Mouse (Mus musculus) gastrocnemius, adult 2 months (tissue): ENCODE results near the gene Rad51d. TPM values are rescaled to one million over a fixed set of nuclear protein-coding genes. Genes with fewer than 3 reads are reported as not detected.
A peak's percentile ranks its signal among the peaks of the same experiment; 100 is the strongest.
"Not testable (repeated sequence)": the region's sequence is repeated elsewhere in the genome, so short reads cannot be mapped to it uniquely, and the experiment has no call there.

Source experiments
- DNase-seq: peaks from one replicate; pipeline ENCODE4 v3.0.0; 2022
- H3K27ac ChIP-seq: fragments of 200-600 bp; 2 replicates; pipeline ENCODE4 v1.8.1; 2022; ENCODE audit warnings: mild to moderate bottlenecking
- H3K4me3 ChIP-seq: fragments of 200-600 bp; 2 replicates; pipeline ENCODE4 v1.8.1; 2022; ENCODE audit warnings: mild to moderate bottlenecking, moderate library complexity
- CTCF ChIP-seq: fragments of 200-600 bp; IDR thresholded peaks from 2 replicates; pipeline ENCODE4 v1.8.1; 2022; ENCODE audit warnings: antibody characterized with exemption, mild to moderate bottlenecking, moderate library complexity
- intact Hi-C: fragments of 180-260 bp; cut with DNase I; formaldehyde crosslinking; loops from one replicate; pipeline ENCODE4 v1.15.1; 2025
- total RNA-seq, 2 experiments: library from RNA; stranded (reverse); gene quantifications; 2 replicates each; pipeline ENCODE4 v1.2.3; 2021

Rad51d gene
- total RNA-seq, 2 experiments from 2014 or later: 2.7 to 3.6 TPM

DNA sequence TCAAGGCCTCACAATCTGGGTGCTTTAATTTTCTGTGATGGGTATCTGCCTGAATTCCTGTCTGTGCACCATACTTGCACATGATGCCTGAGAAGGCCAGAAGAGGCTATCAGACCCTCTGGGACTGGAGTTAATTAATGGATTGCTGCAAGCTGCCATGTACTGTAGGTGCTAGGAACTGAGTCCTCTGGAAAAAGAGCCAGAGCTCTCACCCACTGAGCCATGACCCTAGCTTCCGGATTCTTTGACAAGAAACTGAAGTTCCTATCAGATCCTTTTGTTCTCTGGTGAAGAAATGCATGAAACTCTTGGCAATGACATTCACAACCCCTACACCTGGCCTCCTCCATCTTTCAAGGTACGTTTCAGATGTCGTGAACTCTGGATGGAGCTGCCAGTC, 43.5 kb downstream of the Rad51d start:
- TF ChIP-seq CTCF: no peak
- intact Hi-C loops: no loop called here
- DNase-seq: no peak
- H3K27ac ChIP-seq: no peak overlapping the region
- H3K4me3 ChIP-seq: no peak overlapping the region

DNA sequence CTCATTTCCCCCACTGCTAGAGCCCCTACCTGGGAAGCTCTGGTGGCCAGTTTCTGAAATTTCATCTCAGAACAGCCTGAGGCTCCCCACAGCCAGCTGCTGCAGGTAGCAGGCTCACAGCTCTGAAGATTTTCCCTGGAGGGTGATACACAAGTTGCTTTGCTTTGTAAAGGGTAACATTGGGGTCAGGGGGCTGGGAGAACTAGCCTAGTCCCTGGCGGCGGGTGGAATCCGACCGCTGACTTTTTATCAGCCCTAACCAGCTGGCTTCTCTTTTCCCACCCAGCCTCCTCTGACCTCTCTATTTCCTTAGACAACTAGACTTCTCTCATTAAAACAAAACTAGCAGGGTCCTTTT, 44.4 kb downstream of the Rad51d start:
- Histone ChIP-seq H3K4me3 (peak overlapping the region; percentile 74), H3K27ac (peak overlapping the region; percentile 92)
- TF ChIP-seq CTCF: no peak
- intact Hi-C loops: no loop called here
- no peak for DNase-seq

DNA sequence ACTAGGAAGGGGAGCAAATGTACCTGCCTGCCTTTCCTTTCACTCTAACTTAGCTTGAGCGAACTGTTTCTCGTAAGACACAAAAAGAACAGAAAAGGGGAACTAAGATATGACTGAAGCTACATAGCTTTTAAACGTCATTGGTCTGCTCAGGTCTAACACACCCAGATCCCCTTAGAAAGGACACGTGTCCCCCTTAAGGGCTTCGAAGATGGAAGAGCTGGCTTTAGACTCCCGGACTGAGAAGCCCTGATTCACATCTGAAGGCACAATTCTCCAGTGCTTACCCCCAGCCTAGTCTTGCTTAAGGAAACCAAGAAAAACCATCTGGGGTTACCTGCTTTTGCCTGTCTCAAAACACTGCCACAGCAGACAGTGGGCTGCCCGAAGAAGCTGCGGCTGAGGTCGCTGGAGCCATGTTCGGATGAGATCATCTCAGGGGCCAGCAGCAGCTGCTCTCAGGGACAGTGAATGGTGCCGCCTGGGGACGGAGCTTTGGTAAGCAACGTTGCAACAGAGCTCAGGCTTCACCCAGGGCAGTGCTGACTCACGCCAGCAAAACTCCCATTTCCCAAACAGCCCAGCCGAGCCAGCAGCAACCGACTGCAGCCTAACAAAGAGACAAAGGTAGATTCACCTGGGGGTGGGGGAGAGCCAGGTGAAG, 44.9 kb downstream of the Rad51d start:
- intact Hi-C loops: loop anchor here (1.0 kb wide), 1 partner anchor 26 kb away; the partner anchor contains the start of gene Rffl
- Histone ChIP-seq H3K27ac (peak overlapping the region; percentile 92), H3K4me3 (peak overlapping the region; percentile 74)
- peak; percentile 44 for TF ChIP-seq CTCF
- DNase-seq: peak; percentile 88

DNA sequence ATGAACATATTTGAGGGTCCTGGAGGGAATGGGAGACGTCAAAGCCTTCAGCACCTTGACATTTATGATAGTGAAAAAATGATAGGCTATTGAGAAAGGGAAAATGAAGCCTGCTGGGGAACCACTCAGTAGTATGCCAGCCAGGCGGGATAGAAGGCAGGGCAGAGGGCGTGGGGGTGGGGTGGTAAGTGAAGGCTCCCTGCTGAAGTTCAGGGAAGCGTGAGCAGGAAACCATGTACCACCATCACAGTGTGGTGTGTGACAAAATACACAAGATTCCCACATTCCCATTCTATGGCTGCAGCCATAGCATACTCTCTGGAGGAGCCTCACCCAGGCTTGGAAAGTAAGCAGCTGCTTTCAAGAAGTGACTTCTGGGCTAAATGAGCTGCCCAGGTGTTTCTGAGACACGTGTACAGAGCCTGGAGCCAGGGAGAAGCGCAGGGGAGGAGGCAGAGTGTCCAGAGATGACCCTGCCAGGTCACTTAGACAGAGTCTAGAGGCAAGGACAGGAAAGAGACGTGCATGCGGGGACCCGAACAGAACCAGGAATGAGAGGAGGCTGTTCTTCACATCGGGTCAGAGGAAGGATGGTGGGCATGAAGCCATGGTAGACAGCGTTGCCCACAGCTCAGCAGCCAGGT, 45.5 kb downstream of the Rad51d start:
- intact Hi-C loops: loop anchor here (1.0 kb wide), 1 partner anchor 26 kb away; the partner anchor contains the start of gene Rffl
- no peak for TF ChIP-seq CTCF
- Histone ChIP-seq H3K4me3 (peak overlapping the region; percentile 74), H3K27ac (peak overlapping the region; percentile 92)
- peak; percentile 51 for DNase-seq

DNA sequence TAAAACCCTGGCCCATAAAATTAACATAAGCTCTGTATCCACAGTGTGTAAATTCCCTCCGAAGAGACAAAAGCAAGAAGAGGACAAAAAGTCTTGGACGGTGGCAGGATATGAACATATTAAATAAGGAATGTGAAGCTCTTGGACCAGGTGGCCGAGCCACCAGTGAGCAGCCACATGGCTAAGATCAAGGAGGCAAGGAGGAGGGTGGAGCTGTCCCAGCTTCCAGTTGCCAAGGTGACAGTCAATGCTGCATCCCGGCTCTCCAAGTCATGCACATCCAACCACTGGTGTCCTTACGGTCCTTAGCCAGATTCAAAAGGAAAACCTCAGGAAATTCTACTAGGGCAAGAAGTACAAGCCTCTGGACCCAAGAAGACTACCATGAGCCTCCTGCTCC, 51.9 kb downstream of the Rad51d start:
- Histone ChIP-seq H3K27ac (peak overlapping the region; percentile 41), H3K4me3 (no peak overlapping the region)
- TF ChIP-seq CTCF: no peak
- intact Hi-C loops: no loop called here
- DNase-seq: no peak

DNA sequence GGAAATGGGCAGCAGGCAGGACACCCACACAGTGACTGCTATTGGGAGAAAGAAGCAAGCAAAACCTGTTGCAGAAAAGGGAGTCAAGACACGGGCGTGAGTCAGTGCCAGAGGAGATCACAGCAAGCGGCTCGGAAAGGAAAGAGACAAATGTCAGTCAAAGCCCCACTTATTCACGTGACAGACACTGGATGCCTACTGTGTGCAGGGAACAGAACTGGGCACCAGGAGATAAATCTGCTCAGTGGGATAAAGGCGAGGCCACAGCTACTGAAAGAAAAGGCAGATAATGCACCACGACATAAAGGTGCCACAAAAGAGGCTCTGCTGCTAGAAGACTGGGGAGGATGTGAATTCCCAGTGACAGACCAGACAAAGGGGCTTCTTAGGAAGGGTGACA, 52.6 kb downstream of the Rad51d start:
- intact Hi-C loops: no loop called here
- no peak for TF ChIP-seq CTCF
- no peak for DNase-seq
- H3K4me3 ChIP-seq: no peak overlapping the region
- peak overlapping the region; percentile 41 for H3K27ac ChIP-seq

DNA sequence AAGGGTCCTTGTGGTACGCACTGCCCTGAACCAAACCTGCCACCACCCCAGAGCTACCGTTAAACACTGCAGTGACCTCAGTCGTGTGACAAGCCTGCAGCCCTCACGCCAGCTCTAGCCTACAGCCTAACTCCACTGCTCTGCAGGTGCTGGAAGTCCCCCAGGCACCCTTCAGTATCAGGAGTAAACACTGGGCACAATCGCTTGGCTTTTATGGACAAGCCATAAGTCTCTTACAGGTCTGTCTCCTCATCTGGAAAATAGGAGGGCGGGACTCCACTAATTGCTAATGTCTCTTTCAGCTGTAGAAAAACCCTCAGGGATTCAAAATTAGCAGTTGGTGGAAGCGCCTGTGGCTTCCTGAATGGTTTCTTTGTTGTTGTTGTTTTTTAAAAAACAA, 53.2 kb downstream of the Rad51d start:
- H3K4me3 ChIP-seq: no peak overlapping the region
- no peak for DNase-seq
- no peak for TF ChIP-seq CTCF
- intact Hi-C loops: no loop called here
- H3K27ac ChIP-seq: peak overlapping the region; percentile 68

DNA sequence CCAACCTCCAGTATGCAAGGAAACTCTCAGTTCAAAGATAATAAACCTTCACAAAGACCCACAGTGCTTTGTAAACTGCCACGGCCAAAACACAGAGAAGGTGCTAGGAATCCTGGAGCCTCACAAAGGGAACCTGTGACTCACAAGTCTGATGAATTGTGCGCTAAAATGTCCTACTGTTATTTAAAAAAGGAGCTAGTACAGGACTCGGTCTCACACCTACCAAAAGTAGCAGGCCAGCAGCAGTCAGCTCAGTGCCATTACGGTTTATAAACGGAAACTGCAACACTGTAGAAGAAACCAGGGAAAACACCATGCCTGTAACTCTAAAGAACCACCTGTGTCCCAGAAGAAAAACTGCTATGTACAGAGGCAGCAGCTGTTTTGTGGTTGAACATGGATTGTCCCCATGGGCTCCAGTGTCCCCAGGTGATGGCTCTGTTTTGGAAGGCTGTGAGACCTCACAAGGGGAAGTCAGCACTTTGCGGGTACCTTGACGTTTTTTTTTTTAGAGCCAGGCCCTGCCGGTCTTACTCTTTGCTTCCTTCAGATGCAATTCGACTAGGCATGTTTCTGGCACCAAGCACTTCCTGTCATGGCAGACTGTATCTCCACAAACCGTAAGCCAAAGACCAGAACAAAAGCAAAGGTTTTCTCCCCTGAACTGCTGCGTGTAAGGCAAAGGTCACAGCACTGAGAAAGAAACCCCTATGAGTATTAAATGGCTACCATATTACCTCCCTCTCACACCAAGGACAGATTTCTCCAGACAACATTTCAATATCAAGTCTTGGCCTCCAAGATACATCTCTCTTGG, 54.6 kb downstream of the Rad51d start:
- H3K27ac ChIP-seq: no peak overlapping the region
- no peak for DNase-seq
- intact Hi-C loops: no loop called here
- TF ChIP-seq CTCF: no peak
- H3K4me3 ChIP-seq: no peak overlapping the region

DNA sequence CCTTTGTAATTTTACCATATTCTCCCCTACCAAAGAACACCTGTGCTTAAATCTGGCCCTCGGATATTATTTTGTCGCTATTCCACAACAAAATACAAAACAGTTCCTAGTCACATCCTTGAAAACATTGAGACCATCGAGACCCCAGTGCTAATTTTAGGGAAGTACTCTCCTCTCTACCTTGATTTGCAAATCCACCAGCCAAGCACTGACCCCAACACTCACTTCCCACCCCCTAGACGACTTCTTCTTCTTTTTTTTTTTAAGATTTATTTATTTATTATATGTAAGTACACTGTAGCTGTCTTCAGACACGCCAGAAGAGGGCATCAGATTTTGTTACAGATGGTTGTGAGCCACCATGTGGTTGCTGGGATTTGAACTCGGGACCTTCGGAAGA, 56.1 kb downstream of the Rad51d start:
- H3K4me3 ChIP-seq, DNase-seq, intact Hi-C loops, H3K27ac ChIP-seq: not testable (repeated sequence)

DNA sequence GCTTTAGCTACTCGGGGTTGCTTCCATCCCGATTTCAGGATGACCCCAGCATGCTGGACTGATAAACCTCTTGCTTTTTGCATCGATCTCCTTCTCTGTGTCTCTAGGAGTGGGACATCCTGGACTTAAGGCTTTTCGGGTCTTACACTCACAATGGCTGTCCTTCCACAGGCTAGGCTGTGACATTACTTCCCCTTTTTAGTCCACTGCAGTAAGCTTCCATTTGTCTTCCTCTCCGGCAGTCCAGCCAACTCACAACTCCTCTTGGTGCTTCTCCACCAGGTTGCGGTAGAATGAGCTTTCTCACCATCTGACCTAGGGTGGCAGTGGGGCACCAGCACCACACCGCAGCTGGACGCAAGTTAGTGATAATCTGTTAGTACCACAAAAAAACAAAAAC, 56.5 kb downstream of the Rad51d start:
- no peak overlapping the region for H3K4me3 ChIP-seq
- intact Hi-C loops: no loop called here
- no peak for TF ChIP-seq CTCF
- H3K27ac ChIP-seq: no peak overlapping the region
- DNase-seq: no peak

DNA sequence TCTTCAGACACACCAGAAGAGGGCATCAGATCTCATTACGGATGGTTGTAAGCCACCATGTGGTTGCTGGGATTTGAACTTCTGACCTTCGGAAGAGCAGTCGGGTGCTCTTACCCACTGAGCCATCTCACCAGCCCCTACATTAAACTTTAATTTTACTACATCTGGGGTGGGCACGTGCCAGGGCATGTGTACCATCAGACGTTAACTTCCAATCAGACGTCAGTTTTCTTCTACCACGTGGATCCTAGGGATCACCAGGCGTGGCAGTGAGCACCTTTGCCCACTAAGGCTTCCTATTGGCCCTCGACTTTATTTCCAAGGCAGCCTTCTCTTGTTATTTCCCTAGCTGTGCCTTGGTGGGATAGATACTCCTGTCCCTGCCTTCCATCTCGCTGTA, 58.0 kb downstream of the Rad51d start:
- H3K4me3 ChIP-seq, intact Hi-C loops, DNase-seq, H3K27ac ChIP-seq: not testable (repeated sequence)

DNA sequence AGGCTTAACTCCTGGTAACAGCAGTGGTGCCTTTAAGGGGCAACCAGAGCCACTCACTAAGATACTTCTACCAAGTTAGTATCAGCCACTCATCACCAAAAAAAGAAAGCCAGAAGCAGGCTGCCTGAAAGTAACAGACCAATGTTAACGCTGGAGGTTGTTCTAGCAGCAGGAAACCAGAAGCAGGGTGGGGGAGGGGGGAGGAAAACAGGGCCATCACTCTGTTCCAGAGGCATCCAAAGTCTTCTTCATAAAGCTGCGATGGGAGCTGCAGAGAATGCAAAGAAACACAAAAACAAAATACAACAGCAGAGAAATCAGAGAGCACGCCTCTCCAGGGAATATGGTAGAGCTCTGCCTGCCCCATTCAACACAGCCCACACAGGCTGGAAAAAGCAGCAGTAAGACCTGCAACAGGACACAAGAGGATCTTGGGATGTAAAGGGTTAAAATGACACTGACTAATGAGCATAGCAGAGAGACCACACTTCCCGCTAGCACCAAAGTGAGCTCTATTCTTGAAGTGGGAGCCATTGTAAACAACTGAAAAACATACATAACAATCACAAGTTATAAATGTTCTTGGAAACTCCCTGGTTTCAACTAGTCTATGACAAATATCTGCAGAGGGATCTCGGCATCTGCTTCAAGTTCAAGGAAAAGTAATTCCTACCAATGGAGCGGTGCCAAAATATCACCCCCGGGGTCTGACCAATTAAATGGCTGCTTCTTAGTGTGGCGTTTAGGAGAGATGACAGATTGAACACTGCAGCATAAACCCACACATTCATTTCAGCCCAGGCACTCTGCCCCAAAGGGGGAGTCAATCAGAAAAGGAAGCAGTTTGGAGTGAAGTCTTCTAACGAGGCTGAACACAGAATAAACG, 59.2 kb downstream of the Rad51d start:
- Histone ChIP-seq H3K4me3 (peak overlapping the region; percentile 39), H3K27ac (peak overlapping the region; percentile 52)

More for the DNA sequence above, 59.2 kb downstream of the Rad51d start:
- no peak for TF ChIP-seq CTCF
- intact Hi-C loops: no loop called here
- no peak for DNase-seq
